Comparison of ENCODE assay signal across 28 mouse cellular contexts in genomic region chr15:95844412-95844811, GRCm38 (mm10). TPM values are rescaled to one million over a fixed set of nuclear protein-coding genes. Genes with fewer than 3 reads are reported as not detected.
DNase-seq lines count a peak whose midpoint lies in the region; ATAC-seq and TF ChIP-seq lines count a peak whose summit lies in the region.
"Had no signal": no experiment of that assay in that cellular context is flagged by ENCODE, and none has a peak within 500 bp of the region (broad histone marks: within the 10 kb centered on the region; RNA-seq: fewer than 3 reads in every experiment).

No protein-coding gene starts in this region.

- ATAC-seq in embryonic facial prominence, embryonic 12.5 days (ENCODE audit: insufficient number of reproducible peaks, insufficient read depth, low FRiP score, low TSS enrichment): no peak
- no peak for ATAC-seq in kidney, postnatal 0 days (replicated peaks; ENCODE audit: low FRiP score, low read depth)
- ATAC-seq in kidney, embryonic 14.5 days (ENCODE audit: low FRiP score, low TSS enrichment): no peak
- ATAC-seq in Patski: peak; percentile 72
- no peak for ATAC-seq in intestine, postnatal 0 days
- ATAC-seq: forebrain, embryonic 16.5 days; liver, embryonic 12.5 days; liver, postnatal 0 days; midbrain, embryonic 13.5 days had no signal

- in situ Hi-C loops in Patski (cut with MboI; ENCODE audit: low pct_unique_long_range_greater_than_20kb): loop anchor here (10.0 kb wide), 1 partner anchor 440 kb away; the partner anchor contains the start of gene Arid2

- H3K9ac ChIP-seq in embryonic facial prominence, embryonic 12.5 days: no peak overlapping the region
- H3K9ac ChIP-seq in kidney, postnatal 0 days (ENCODE audit: low read depth, low read length): no peak overlapping the region
- no peak overlapping the region for H3K9ac ChIP-seq in kidney, embryonic 14.5 days (ENCODE audit: low read depth, low read length)
- no peak overlapping the region for H3K9ac ChIP-seq in intestine, postnatal 0 days (ENCODE audit: low read depth, low read length)
- H3K9ac ChIP-seq: heart, embryonic 15.5 days; hindbrain, embryonic 14.5 days; liver, embryonic 12.5 days; liver, postnatal 0 days; midbrain, embryonic 13.5 days; neural tube, embryonic 15.5 days had no signal

- TF ChIP-seq CTCF in kidney, postnatal 0 days (IDR thresholded peaks at IDR 0.05; ENCODE audit: low read depth): no peak
- TF ChIP-seq CTCF in Patski (IDR thresholded peaks at IDR 0.05): no peak
- TF ChIP-seq CTCF in intestine, postnatal 0 days (IDR thresholded peaks at IDR 0.05; ENCODE audit: low read depth): no peak

- H3K27ac ChIP-seq in embryonic facial prominence, embryonic 12.5 days: 0 out of 2 replicates have a peak overlapping the region, but pooled peaks have one; percentile 41
- H3K27ac ChIP-seq in embryonic facial prominence, embryonic 10.5 days (replicated peaks): no peak overlapping the region
- 0 out of 2 replicates have a peak overlapping the region, but pooled peaks have one; percentile 1 for H3K27ac ChIP-seq in kidney, postnatal 0 days
- no peak overlapping the region for H3K27ac ChIP-seq in kidney, embryonic 14.5 days (ENCODE audit: low read depth, low read length)
- 0 out of 2 replicates have a peak overlapping the region, but pooled peaks have one; percentile 78 for H3K27ac ChIP-seq in intestine, postnatal 0 days (ENCODE audit: low read depth, low read length)
- H3K27ac ChIP-seq: heart, embryonic 15.5 days; hindbrain, embryonic 14.5 days; liver, embryonic 12.5 days; midbrain, embryonic 13.5 days; neural tube, embryonic 15.5 days had no signal

- POLR2A ChIA-PET in Patski (lab: Charles Lee): no interaction called here

- no peaks in the 10 kb centered on the region for H3K9me3 ChIP-seq in embryonic facial prominence, embryonic 12.5 days
- H3K9me3 ChIP-seq in embryonic facial prominence, embryonic 10.5 days: no peaks in the 10 kb centered on the region
- no peaks in the 10 kb centered on the region for H3K9me3 ChIP-seq in kidney, postnatal 0 days (replicated peaks; ENCODE audit: low read length)
- H3K9me3 ChIP-seq in kidney, embryonic 14.5 days (ENCODE audit: control insufficient read depth, low read length): no peaks in the 10 kb centered on the region
- H3K9me3 ChIP-seq in intestine, postnatal 0 days (ENCODE audit: control insufficient read depth): no peaks in the 10 kb centered on the region
- H3K9me3 ChIP-seq: heart, embryonic 15.5 days; liver, embryonic 12.5 days; megakaryocyte, embryonic 14.5 days; midbrain, embryonic 13.5 days; neural tube, embryonic 15.5 days had no signal

- H3K36me3 ChIP-seq in embryonic facial prominence, embryonic 12.5 days: no peaks in the 10 kb centered on the region
- H3K36me3 ChIP-seq in embryonic facial prominence, embryonic 10.5 days (replicated peaks): no peaks in the 10 kb centered on the region
- no peaks in the 10 kb centered on the region for H3K36me3 ChIP-seq in kidney, postnatal 0 days (ENCODE audit: insufficient read depth, low read length)
- no peaks in the 10 kb centered on the region for H3K36me3 ChIP-seq in kidney, embryonic 14.5 days (ENCODE audit: control insufficient read depth, insufficient read depth, low read length)
- no peaks in the 10 kb centered on the region for H3K36me3 ChIP-seq in intestine, postnatal 0 days (ENCODE audit: control insufficient read depth, insufficient read depth)
- H3K36me3 ChIP-seq: heart, embryonic 15.5 days; liver, embryonic 12.5 days; midbrain, embryonic 13.5 days; neural tube, embryonic 15.5 days had no signal

- H3K27me3 ChIP-seq in embryonic facial prominence, embryonic 12.5 days: no peaks in the 10 kb centered on the region
- H3K27me3 ChIP-seq in embryonic facial prominence, embryonic 10.5 days (replicated peaks; ENCODE audit: low read depth, poor library complexity, severe bottlenecking): no peaks in the 10 kb centered on the region
- H3K27me3 ChIP-seq in kidney, postnatal 0 days (ENCODE audit: insufficient read depth, low read length): no peaks in the 10 kb centered on the region
- H3K27me3 ChIP-seq in kidney, embryonic 14.5 days (ENCODE audit: control insufficient read depth, insufficient read depth, low read length): no peaks in the 10 kb centered on the region
- H3K27me3 ChIP-seq in Patski: no peaks in the 10 kb centered on the region
- H3K27me3 ChIP-seq in intestine, postnatal 0 days (replicated peaks; ENCODE audit: control insufficient read depth, insufficient read depth, low read length): no peaks in the 10 kb centered on the region
- H3K27me3 ChIP-seq: CH12.LX; heart, embryonic 15.5 days; liver, embryonic 12.5 days; megakaryocyte, embryonic 14.5 days; midbrain, embryonic 13.5 days; neural tube, embryonic 15.5 days had no signal

- CTCF ChIA-PET in Patski (lab: Charles Lee): interaction anchor here (1.0 to 1.4 kb wide), 2 partner anchors 12 to 16 kb away, joined by 3 to 4 read pairs; no protein-coding TSS in a partner anchor

- peaks cover 18% of the 10 kb centered on the region for H3K4me1 ChIP-seq in embryonic facial prominence, embryonic 12.5 days
- peaks cover 44% of the 10 kb centered on the region for H3K4me1 ChIP-seq in embryonic facial prominence, embryonic 10.5 days
- H3K4me1 ChIP-seq in kidney, postnatal 0 days (replicated peaks; ENCODE audit: insufficient read depth, low read length): peaks cover 33% of the 10 kb centered on the region
- H3K4me1 ChIP-seq in kidney, embryonic 14.5 days (ENCODE audit: control insufficient read depth, insufficient read depth, low read length): peaks cover 41% of the 10 kb centered on the region
- peaks cover 21% of the 10 kb centered on the region for H3K4me1 ChIP-seq in intestine, postnatal 0 days (replicated peaks; ENCODE audit: control insufficient read depth, insufficient read depth, low read length)
- H3K4me1 ChIP-seq: midbrain, embryonic 13.5 days had no signal

- H3K4me3 ChIP-seq in embryonic facial prominence, embryonic 12.5 days: no peak overlapping the region
- H3K4me3 ChIP-seq in embryonic facial prominence, embryonic 10.5 days: no peak overlapping the region
- no peak overlapping the region for H3K4me3 ChIP-seq in kidney, postnatal 0 days (replicated peaks; ENCODE audit: low read depth, low read length)
- H3K4me3 ChIP-seq in kidney, embryonic 14.5 days (ENCODE audit: low read length): no peak overlapping the region
- H3K4me3 ChIP-seq in intestine, postnatal 0 days (ENCODE audit: low read depth, low read length): no peak overlapping the region
- H3K4me3 ChIP-seq: erythroblast, embryonic 14.5 days; heart, embryonic 15.5 days; liver, embryonic 12.5 days; megakaryocyte, embryonic 14.5 days; midbrain, embryonic 13.5 days; neural tube, embryonic 15.5 days had no signal

- 57% methylated on average over 2 of the region's 2 CpGs for WGBS in embryonic facial prominence, embryonic 12.5 days
- WGBS in embryonic facial prominence, embryonic 10.5 days: 49% methylated on average over 2 of the region's 2 CpGs
- 29% methylated on average over 2 of the region's 2 CpGs for WGBS in kidney, postnatal 0 days
- WGBS in kidney, embryonic 14.5 days: 33% methylated on average over 2 of the region's 2 CpGs
- 65% methylated on average over 2 of the region's 2 CpGs for WGBS in intestine, postnatal 0 days

- no peak for DNase-seq in embryonic facial prominence, embryonic 10.5 days (ENCODE audit: low spot score)
- DNase-seq in kidney, postnatal 0 days (ENCODE audit: low spot score): no peak
- DNase-seq in Patski (ENCODE audit: low read depth, low spot score): no peak
- no peak for DNase-seq in retina, embryonic 14.5 days (ENCODE audit: low spot score)
- DNase-seq: adrenal gland, postnatal 25 days; cerebellum, adult 11-12 months; cerebellum, adult 9-11 months; embryo, embryonic 11 days; heart, postnatal 36 days; kidney, adult 2 months; kidney, postnatal 4 days; liver, postnatal 0 days; lung, postnatal 4 days; right cerebral cortex, postnatal 25 days; spleen, adult 18-20 months; thymus, postnatal 14 days had no signal

- H3K4me2 ChIP-seq in embryonic facial prominence, embryonic 12.5 days (replicated peaks): no peak overlapping the region
- H3K4me2 ChIP-seq in kidney, postnatal 0 days (ENCODE audit: low read length): no peak overlapping the region
- H3K4me2 ChIP-seq in kidney, embryonic 14.5 days (replicated peaks; ENCODE audit: low read depth, low read length): no peak overlapping the region
- no peak overlapping the region for H3K4me2 ChIP-seq in intestine, postnatal 0 days (replicated peaks; ENCODE audit: low read depth)
- H3K4me2 ChIP-seq: heart, embryonic 15.5 days; hindbrain, embryonic 14.5 days; liver, embryonic 12.5 days; midbrain, embryonic 13.5 days; neural tube, embryonic 15.5 days had no signal

RNA-seq across cellular contexts. Expression of gene Ano6, which starts 53.8 kb away (rescaled TPM):
- polyA plus RNA-seq in embryonic facial prominence, embryonic 12.5 days (2016; fragmentation: Nextera tagmentation; extraction: Ambion mirVana): 51.4 and 52.2 TPM in 2 replicates
- 40.5 and 41.6 TPM in 2 replicates for polyA plus RNA-seq in embryonic facial prominence, embryonic 10.5 days (2016; fragmentation: Nextera tagmentation; extraction: Ambion mirVana)
- 35.2 and 39.6 TPM in 2 replicates for polyA plus RNA-seq in kidney, postnatal 0 days (2015; fragmentation: Nextera tagmentation; extraction: Ambion mirVana)
- 34.1 and 54.3 TPM in 2 replicates for polyA plus RNA-seq in kidney, embryonic 14.5 days (2014; fragmentation: Nextera tagmentation; extraction: Ambion mirVana)
- polyA plus RNA-seq in Patski (2021): 184 TPM
- polyA plus RNA-seq in intestine, postnatal 0 days (2015; fragmentation: Nextera tagmentation; extraction: Ambion mirVana): 23.9 and 30.5 TPM in 2 replicates

Comparison
In these comparisons a context has a peak if more than half of its experiments do, and no peak if none do; other contexts are left out.
1. H3K27ac ChIP-seq: peak in embryonic facial prominence, embryonic 12.5 days (single experiment), kidney, postnatal 0 days (single experiment) and intestine, postnatal 0 days (single experiment); none in embryonic facial prominence, embryonic 10.5 days (single experiment) and kidney, embryonic 14.5 days (single experiment).